Comparison of ENCODE assay signal across 22 mouse cellular contexts in the genomic region with DNA sequence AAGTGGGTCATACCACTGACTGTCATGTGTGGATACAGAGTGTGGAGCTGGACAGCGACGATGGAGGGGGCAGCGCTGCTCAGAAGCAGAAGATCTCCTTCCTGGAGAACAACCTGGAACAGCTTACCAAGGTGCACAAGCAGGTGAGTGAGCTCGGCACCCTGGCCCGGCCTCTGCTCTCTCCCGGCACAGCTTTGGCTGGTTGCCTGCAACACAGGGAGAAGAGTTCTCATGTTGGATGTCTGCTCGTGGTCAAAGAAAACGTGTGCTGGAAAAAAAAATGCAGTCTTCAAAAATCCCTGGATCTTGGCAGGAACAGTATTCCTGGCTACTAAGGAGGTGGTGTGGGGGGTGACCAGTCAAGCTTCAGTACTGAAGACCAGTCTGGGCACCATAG. TPM values are rescaled to one million over a fixed set of nuclear protein-coding genes. Genes with fewer than 3 reads are reported as not detected.
A peak's percentile ranks its signal among the peaks of the same experiment; 100 is the strongest.
DNase-seq lines count a peak whose midpoint lies in the region; ATAC-seq and TF ChIP-seq lines count a peak whose summit lies in the region.
"Had no signal": no experiment of that assay in that cellular context is flagged by ENCODE, and none has a peak within 500 bp of the region (broad histone marks: within the 10 kb centered on the region; RNA-seq: fewer than 3 reads in every experiment).

No protein-coding gene starts in this region.

- peaks cover 1 to 17% of the 10 kb centered on the region in 2 experiments for H3K36me3 ChIP-seq in CH12.LX (replicated peaks in 1 of 2; ENCODE audit: control insufficient read depth in 1 of 2, insufficient read depth in 1 of 2, low read length in 1 of 2)
- H3K36me3 ChIP-seq: embryonic facial prominence, embryonic 15.5 days; liver, embryonic 12.5 days had no signal

- peak overlapping the region; percentile 73 for H3K4me2 ChIP-seq in CH12.LX (ENCODE audit: insufficient read depth, low read depth, poor library complexity, severe bottlenecking)
- H3K4me2 ChIP-seq: embryonic facial prominence, embryonic 15.5 days; forebrain, embryonic 12.5 days; liver, embryonic 12.5 days had no signal

- dilution Hi-C loops in CH12.LX (cut with MboI; ENCODE audit: extremely low pct_ligation_motif_present, extremely low pct_unique_long_range_greater_than_20kb, low sequenced_read_pairs) = no loop called here

- TF ChIP-seq RAD21 in CH12.LX (IDR thresholded peaks at IDR 0.05; ENCODE audit: low read depth, low read length) = no peak

- no peak; the same call in 1 of the 2 replicates for ATAC-seq in cerebellum, adult (ENCODE audit: insufficient number of reproducible peaks, low FRiP score, low TSS enrichment)
- ATAC-seq: intestine, postnatal 0 days; liver, embryonic 12.5 days; liver, postnatal 0 days had no signal

- peaks cover 11% of the 10 kb centered on the region for H3K9me3 ChIP-seq in CH12.LX (replicated peaks; ENCODE audit: low read length)
- H3K9me3 ChIP-seq: embryonic facial prominence, embryonic 10.5 days; embryonic facial prominence, embryonic 15.5 days; forebrain, embryonic 12.5 days; liver, embryonic 12.5 days had no signal

- H3K27ac ChIP-seq in layer of hippocampus, adult 2 months = peak overlapping the region; percentile 72; the same call in 1 of the 2 replicates
- H3K27ac ChIP-seq in CH12.LX (ENCODE audit: insufficient read depth, low read depth) = peak overlapping the region; percentile 78
- H3K27ac ChIP-seq: embryonic facial prominence, embryonic 10.5 days; embryonic facial prominence, embryonic 15.5 days; forebrain, embryonic 12.5 days; liver, embryonic 12.5 days had no signal

- in situ Hi-C loops in CH12.LX (cut with MboI; ENCODE audit: low pct_ligation_motif_present, low pct_unique_long_range_greater_than_20kb, low sequenced_read_pairs) = no loop called here

- no peak for TF ChIP-seq POLR2A in CH12.LX (IDR thresholded peaks at IDR 0.05; ENCODE audit: low read depth, low read length)

- no peaks in the 10 kb centered on the region for H3K79me2 ChIP-seq in CH12.LX (replicated peaks; ENCODE audit: control insufficient read depth, extremely low read depth, insufficient read depth, poor library complexity, severe bottlenecking)

- H3K4me3 ChIP-seq in layer of hippocampus, adult 2 months = no peak overlapping the region
- H3K4me3 ChIP-seq in CH12.LX (replicated peaks in 1 of 3; ENCODE audit: low read depth in 2 of 3, low read length in 2 of 3, poor library complexity in 1 of 3) = peak overlapping the region in 2 of 3 experiments; percentile 24 to 54
- H3K4me3 ChIP-seq: embryonic facial prominence, embryonic 10.5 days; embryonic facial prominence, embryonic 15.5 days; forebrain, embryonic 12.5 days; liver, embryonic 12.5 days had no signal

- peaks cover 26 to 57% of the 10 kb centered on the region in 2 experiments for H3K4me1 ChIP-seq in CH12.LX (ENCODE audit: control insufficient read depth in 1 of 2, insufficient read depth in 2 of 2)
- H3K4me1 ChIP-seq: liver, embryonic 12.5 days had no signal

- TF ChIP-seq CTCF in layer of hippocampus, adult 2 months (conservative IDR thresholded peaks at IDR 0.05) = no peak
- TF ChIP-seq CTCF in CH12.LX (conservative IDR thresholded peaks at IDR 0.05 in 1 of 2, IDR thresholded peaks at IDR 0.05 in 1 of 2; ENCODE audit: low read depth in 2 of 2, low read length in 2 of 2) = no peak

- TF ChIP-seq EP300 in CH12.LX (IDR thresholded peaks at IDR 0.05; ENCODE audit: low read length) = no peak

- H3K9ac ChIP-seq in CH12.LX (ENCODE audit: insufficient read depth, low read depth) = peak overlapping the region; percentile 20; the same call in 1 of the 2 replicates
- H3K9ac ChIP-seq: embryonic facial prominence, embryonic 15.5 days; forebrain, embryonic 12.5 days; liver, embryonic 12.5 days; liver, postnatal 0 days had no signal

- DNase-seq in cerebellum, adult 18-20 months = peak; percentile 59 to 67
- no peak for DNase-seq in layer of hippocampus, adult 2 months (ENCODE audit: low spot score in 2 of 2)
- no peak for DNase-seq in layer of hippocampus, adult 9-11 months
- DNase-seq in CH12.LX (ENCODE audit: extremely low read depth) = no peak
- peak; percentile 52 to 67 for DNase-seq in cerebellum, postnatal 10 days
- DNase-seq in lung, postnatal 4 days = no peak
- no peak for DNase-seq in urinary bladder, postnatal 4 days (ENCODE audit: low spot score in 2 of 2)
- DNase-seq: adrenal gland, postnatal 14 days; gastrocnemius, postnatal 14 days; heart, postnatal 14 days; kidney, adult 9 months; kidney, postnatal 14 days; liver, postnatal 0 days; lung, postnatal 36 days had no signal

- H3K27me3 ChIP-seq in CH12.LX (replicated peaks) = no peaks in the 10 kb centered on the region
- H3K27me3 ChIP-seq: embryonic facial prominence, embryonic 15.5 days; forebrain, embryonic 12.5 days had no signal

TF ChIP-seq in CH12.LX, 34 proteins besides CTCF, POLR2A, EP300 and RAD21:
- no peak for TF ChIP-seq UBTF (IDR thresholded peaks at IDR 0.05; ENCODE audit: low read depth, low read length)
- TF ChIP-seq ETS1 (conservative IDR thresholded peaks at IDR 0.05; ENCODE audit: low read depth, low read length) = no peak
- TF ChIP-seq HCFC1 (IDR thresholded peaks at IDR 0.05; ENCODE audit: low read depth, low read length) = no peak

RNA-seq across cellular contexts. Expression of gene Lypd6b, which starts 35.3 kb away (rescaled TPM):
- 1 to 10 TPM; 3.9 to 4.0 TPM for total RNA-seq in layer of hippocampus, adult 2 months (2021)
- total RNA-seq in CH12.LX (2012; rRNA removed) (0.50 and 1.4 TPM in 2 replicates), CH12.LX (2014; rRNA removed) (0.09 and 0.15 TPM in 2 replicates)
- not detected in 2 replicates for polyA plus RNA-seq in CH12.LX (2012; ENCODE audit: insufficient read length, low read depth)
- total RNA-seq: gastrocnemius, postnatal 14 days; megakaryocyte-erythroid progenitor cell, adult 5-6 weeks; monocyte, adult 5-6 weeks had no signal
- polyA plus RNA-seq: liver, postnatal 0 days had no signal

Comparison
In these comparisons a context has a peak if more than half of its experiments do, and no peak if none do; other contexts are left out.
1. DNase-seq: peak in cerebellum, adult 18-20 months (2 of 2) and cerebellum, postnatal 10 days (2 of 2); none in layer of hippocampus, adult 2 months (0 of 2), layer of hippocampus, adult 9-11 months (single experiment), CH12.LX (single experiment), lung, postnatal 4 days (0 of 2) and urinary bladder, postnatal 4 days (0 of 2).